In genomic region chr6:113334216-113334615, GRCm38 (mm10) we compare ENCODE assay signal across 13 mouse cellular contexts.
"Had no signal": no experiment of that assay in that cellular context is flagged by ENCODE, and none has a peak within 500 bp of the region (broad histone marks: within the 10 kb centered on the region; RNA-seq: fewer than 3 reads in every experiment).

No protein-coding gene starts in this region.

- DNase-seq: kidney, adult 2 months; kidney, postnatal 25 days; left cerebral cortex, postnatal 4 days; lung, adult 2 months; lung, postnatal 14 days; lung, postnatal 4 days; midbrain, embryonic 14.5 days; thymus, postnatal 25 days had no signal

- ATAC-seq: liver, embryonic 12.5 days had no signal

- H3K4me3 ChIP-seq: limb, embryonic 12.5 days; limb, embryonic 15.5 days; liver, embryonic 12.5 days; liver, embryonic 15.5 days had no signal

- H3K27me3 ChIP-seq: limb, embryonic 12.5 days; limb, embryonic 15.5 days; liver, embryonic 12.5 days; liver, embryonic 15.5 days had no signal

- H3K9ac ChIP-seq: limb, embryonic 12.5 days; limb, embryonic 15.5 days; liver, embryonic 12.5 days; liver, embryonic 15.5 days had no signal

- H3K27ac ChIP-seq: limb, embryonic 12.5 days; liver, embryonic 12.5 days; liver, embryonic 15.5 days had no signal

- H3K4me2 ChIP-seq: limb, embryonic 12.5 days; limb, embryonic 15.5 days; liver, embryonic 12.5 days; liver, embryonic 15.5 days; midbrain, embryonic 11.5 days had no signal

- H3K4me1 ChIP-seq: limb, embryonic 12.5 days had no signal

- H3K9me3 ChIP-seq: limb, embryonic 12.5 days; limb, embryonic 15.5 days; liver, embryonic 12.5 days; liver, embryonic 15.5 days had no signal
